Mouse (Mus musculus) right cerebral cortex, postnatal 25 days (tissue): ENCODE data around the gene Swap70.

Experiments used
- DNase-seq: peaks from one replicate; pipeline ENCODE4 v3.0.0; 2022

Gene Swap70

GRCm38 (mm10) chr7:110239590-110239989, 18.1 kb downstream of the Swap70 start:
- no peak for DNase-seq

GRCm38 (mm10) chr7:110241472-110242289, 20.2 kb downstream of the Swap70 start:
- no peak for DNase-seq

DNA sequence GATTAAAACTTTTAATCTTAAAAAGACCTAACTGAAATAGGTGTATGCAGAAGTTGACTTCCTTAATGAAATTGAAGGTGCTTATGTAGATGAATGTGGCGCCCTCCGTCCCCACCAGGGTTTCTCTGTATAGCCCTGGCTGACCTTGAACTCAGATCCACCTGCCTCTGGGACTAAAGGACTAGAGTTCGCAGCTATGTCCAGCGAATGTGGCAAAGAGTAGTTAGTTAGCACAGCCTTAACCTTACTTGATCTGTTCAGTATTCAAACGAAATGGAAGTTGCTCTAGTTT, 20.7 kb downstream of the Swap70 start:
- DNase-seq = no peak

DNA sequence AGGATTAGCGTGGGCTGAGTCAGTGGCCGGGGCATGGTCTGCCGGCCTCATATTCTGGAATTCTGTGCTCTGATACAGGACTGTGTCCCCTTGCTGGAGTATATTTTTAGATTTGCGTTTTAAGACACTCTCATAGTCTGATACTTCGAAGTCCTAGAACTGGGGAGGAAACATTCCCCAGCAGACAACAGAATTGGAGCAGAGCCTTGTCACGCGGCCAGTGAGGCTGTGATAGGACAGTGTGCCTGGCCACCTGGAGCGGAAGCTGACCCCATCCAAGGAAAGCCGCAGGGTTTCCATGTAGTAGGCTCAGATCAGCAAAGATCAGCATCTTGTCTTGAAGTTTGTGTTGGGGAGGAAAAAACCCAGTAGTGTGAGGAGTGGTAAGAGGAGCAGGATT, 23.6 kb downstream of the Swap70 start:
- DNase-seq = no peak

DNA sequence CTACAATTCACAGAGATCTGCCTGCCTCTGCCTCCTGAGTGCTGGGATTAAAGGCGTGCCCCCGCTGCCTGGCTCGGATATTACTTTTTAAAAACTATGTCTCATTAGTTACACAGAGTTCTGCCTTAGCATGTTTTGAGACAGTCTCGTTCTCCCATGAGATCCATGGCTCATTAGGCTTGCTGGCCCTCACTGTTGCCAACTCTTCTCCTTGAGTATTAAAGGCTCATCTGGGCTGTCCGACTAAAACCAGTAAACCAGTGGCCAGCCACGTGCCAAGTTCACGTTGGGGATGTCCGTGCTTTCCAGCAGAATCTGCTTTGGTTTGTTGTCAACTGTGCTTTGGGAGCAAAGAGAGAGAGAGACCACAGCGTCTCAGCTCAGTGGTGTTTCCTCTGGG, 25.0 kb downstream of the Swap70 start:
- no peak for DNase-seq

DNA sequence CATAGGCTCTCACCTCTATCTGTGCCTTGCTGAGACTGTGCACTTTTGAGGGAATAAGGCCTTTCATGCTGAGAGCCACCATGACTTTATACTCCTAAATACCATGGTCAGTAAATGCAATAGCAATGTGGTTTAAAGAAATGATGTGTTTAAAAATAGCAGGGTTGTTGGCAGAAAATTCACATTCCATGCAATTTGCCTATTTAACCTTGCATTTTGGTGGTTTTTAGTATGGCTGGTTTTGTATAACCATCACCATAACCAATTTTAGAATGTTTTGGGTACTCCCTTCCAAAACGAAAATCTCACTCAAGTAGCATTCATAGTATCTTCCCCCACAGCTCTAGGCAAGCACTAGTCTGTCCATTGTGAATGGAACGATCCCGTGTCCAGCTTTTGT, 26.3 kb downstream of the Swap70 start:
- no peak for DNase-seq

- DNase-seq = no peak
Measured at GRCm38 (mm10) chr7:110248677-110249076, 27.2 kb downstream of the Swap70 start.

DNA sequence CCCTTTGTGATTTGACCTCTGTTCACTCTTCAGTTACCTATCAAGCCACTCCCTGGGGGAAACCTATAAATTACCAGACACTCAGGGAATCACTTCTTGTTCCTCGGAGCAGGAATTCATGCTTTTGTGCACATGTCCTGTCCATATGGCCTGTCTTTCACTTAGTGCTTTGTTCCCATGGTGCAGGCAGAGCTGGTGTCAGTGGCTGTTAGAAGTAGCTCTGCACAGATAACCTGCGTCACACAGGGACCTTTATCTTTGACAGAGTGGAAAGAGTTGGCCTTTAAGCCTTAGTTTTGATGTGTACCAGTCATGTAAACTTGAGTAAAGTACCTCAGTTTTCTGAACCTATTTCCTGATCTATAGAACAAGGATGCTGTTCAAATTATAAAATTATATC, 32.4 kb downstream of the Swap70 start:
- DNase-seq = no peak

GRCm38 (mm10) chr7:110254395-110254794, 32.9 kb downstream of the Swap70 start:
- no peak for DNase-seq

GRCm38 (mm10) chr7:110257059-110257458, 35.5 kb downstream of the Swap70 start:
- no peak for DNase-seq

- DNase-seq = no peak
Measured at GRCm38 (mm10) chr7:110258196-110258950, 36.9 kb downstream of the Swap70 start.

- no peak for DNase-seq
Measured at GRCm38 (mm10) chr7:110259966-110260711, 38.6 kb downstream of the Swap70 start.

DNA sequence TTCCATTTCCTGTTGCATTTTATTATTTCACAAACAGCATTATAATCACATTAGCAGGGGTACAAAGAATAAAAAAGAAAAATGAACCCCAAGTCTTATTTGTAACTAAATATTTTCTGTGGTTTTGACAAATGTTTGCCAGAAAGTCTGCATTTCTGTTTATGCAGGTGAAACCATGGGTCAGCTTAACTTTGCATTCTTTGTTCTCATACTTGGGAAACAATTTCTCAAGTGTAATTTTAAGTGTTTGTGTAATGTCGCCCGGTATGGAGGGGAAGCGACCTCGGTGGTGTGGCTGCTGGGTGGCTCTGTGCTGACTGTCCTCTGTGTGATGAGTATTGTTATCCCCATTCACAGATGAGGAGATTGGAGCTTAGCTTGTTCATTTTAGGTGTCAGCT, 40.3 kb downstream of the Swap70 start:
- no peak for DNase-seq

GRCm38 (mm10) chr7:110262661-110263060, 41.1 kb downstream of the Swap70 start:
- no peak for DNase-seq

- no peak for DNase-seq
Measured at GRCm38 (mm10) chr7:110263474-110263873, 42.0 kb downstream of the Swap70 start.

- peak; percentile 66 for DNase-seq
Measured at GRCm38 (mm10) chr7:110265796-110266195, 44.3 kb downstream of the Swap70 start.

- DNase-seq = no peak
Measured at GRCm38 (mm10) chr7:110267014-110267413, 45.5 kb downstream of the Swap70 start.

DNA sequence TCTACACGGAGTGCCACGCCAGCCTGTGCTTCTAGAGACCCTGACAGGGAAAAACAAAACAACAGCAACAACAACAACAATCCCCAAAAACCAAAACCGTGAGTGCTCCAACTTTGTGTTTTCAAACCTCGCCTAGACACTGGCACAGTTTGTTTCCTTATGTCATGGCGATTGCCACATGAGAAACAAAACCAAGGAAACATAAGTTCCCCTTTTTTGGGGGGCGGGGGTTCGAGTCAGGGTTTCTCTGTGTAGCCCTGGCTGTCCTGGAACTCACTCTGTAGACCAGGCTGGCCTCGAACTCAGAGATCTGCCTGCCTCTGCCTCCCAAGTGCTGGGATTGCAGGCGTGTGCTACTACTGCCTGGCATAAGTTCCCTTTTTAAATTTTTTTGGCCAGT, 46.5 kb downstream of the Swap70 start:
- no peak for DNase-seq

DNA sequence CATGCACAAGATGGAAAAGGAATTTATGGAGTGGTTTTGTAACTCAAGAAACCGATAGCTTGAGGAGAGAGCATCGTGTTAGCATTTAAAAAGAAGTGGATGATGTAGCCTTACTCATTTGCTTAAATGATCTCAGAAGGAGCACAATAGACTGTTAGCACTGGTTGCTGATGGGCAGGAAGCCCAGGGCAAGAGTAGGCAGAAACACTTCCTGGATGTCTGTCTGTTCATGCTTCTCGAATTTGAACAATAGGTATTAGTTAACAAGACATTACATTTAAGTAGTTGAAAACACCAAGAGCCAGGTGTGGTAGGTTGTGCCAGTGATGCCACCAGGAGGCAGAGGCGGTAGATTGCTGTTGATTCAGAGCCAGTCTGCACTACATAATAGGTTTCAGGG, 47.0 kb downstream of the Swap70 start:
- no peak for DNase-seq

DNA sequence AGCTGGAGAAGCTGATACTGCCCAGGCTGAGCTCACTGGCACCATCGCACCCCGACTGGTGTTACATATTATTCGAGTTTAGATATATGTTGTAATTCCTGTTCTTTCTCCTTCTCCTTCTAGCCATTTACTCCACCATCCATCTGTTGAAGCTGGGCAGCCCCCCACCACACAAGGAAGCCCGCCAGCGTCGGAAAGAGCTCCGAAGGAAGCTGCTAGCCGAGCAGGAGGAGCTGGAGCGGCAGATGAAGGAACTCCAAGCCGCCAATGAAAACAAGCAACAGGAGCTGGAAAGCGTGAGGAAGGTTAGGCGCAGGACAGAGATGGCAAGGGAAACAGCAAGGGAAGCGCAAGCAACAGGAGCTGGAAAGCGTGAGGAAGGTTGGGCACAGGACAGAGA, 48.3 kb downstream of the Swap70 start:
- no peak for DNase-seq

- DNase-seq = no peak
Measured at GRCm38 (mm10) chr7:110270455-110270854, 48.9 kb downstream of the Swap70 start.

DNA sequence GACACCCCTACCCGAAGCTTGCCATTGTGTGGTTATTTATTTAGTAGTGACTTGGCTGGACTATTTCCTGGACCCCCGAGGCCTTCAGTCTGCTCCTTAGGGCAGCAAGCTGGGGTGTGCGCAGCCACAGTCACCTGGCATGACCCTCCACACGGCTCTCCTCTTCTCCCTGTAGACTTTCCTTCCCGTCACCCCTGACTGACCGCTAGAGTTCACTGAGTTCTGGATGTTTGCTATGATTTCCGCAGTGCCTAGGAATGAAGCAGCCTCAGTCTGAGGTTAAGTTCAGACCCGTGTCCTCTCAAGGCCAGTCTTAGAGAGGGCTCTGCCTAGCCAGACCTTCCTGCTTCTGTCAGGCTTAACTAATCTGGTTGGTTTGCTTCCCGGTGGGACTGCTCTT, 50.3 kb downstream of the Swap70 start:
- no peak for DNase-seq

- no peak for DNase-seq
Measured at GRCm38 (mm10) chr7:110272434-110272833, 50.9 kb downstream of the Swap70 start.

DNA sequence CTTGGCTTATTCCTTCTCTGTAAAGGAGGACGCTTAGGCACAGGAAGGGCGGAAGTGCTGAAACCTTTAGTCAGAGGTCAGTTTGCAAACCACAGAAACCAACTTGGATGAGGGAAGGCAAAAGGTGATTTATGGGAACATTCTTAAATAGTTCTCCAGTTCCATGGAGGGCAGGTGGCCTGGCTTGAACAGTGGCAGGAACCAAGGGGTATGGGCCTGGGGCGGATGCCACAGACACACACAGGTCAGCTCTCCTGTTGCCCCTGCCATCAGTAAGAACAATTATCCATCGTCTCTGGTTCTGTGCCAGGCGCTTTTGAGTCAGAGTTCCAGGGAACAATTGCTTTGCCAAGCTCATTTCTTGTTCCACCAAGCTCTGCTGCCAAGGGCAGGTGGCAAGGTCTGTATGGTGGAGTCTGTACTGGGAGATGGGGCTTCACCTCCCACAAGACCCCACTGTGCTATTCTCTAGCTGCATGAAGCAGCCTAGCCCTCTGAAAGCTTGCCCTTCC, 56.3 kb downstream of the Swap70 start:
- DNase-seq = no peak
